Mouse (Mus musculus) liver, embryonic 12.5 days (tissue): ENCODE data around the gene Vangl1. TPM values are rescaled to one million over a fixed set of nuclear protein-coding genes. Genes with fewer than 3 reads are reported as not detected.

ENCODE experiments used
- ATAC-seq: fragments of 200-750 bp; cut with Nextera tagmentation; 2 replicates; pipeline ENCODE4 v1.8.0; 2017; ENCODE audit warnings: moderate number of reproducible peaks, mild to moderate bottlenecking, moderate library complexity
- H3K27ac ChIP-seq: fragments of 300-500 bp; sonication (generic); 2 replicates; pipeline ENCODE4 v1.5.1; 2016; ENCODE audit warnings: mild to moderate bottlenecking
- H3K27me3 ChIP-seq: fragments of 300-500 bp; sonication (generic); replicated peaks from 2 replicates; pipeline ENCODE4 v1.6.1; 2016; ENCODE audit warnings: mild to moderate bottlenecking, moderate library complexity
- H3K36me3 ChIP-seq: fragments of 300-500 bp; sonication (generic); 2 replicates; pipeline ENCODE4 v1.6.1; 2016; ENCODE audit warnings: mild to moderate bottlenecking, moderate library complexity
- H3K4me1 ChIP-seq: fragments of 300-500 bp; sonication (generic); 2 replicates; pipeline ENCODE4 v1.6.1; 2016
- H3K4me2 ChIP-seq: fragments of 300-500 bp; sonication (generic); 2 replicates; pipeline ENCODE4 v1.6.1; 2016; ENCODE audit warnings: mild to moderate bottlenecking, moderate library complexity
- H3K4me3 ChIP-seq: fragments of 300-500 bp; sonication (generic); 2 replicates; pipeline ENCODE4 v1.5.1; 2016; ENCODE audit warnings: mild to moderate bottlenecking, moderate library complexity
- H3K9ac ChIP-seq: fragments of 300-500 bp; sonication (generic); 2 replicates; pipeline ENCODE4 v1.6.1; 2016; ENCODE audit warnings: mild to moderate bottlenecking, moderate library complexity
- H3K9me3 ChIP-seq: fragments of 300-500 bp; sonication (generic); replicated peaks from 2 replicates; pipeline ENCODE4 v1.6.1; 2016; ENCODE audit warnings: mild to moderate bottlenecking, moderate library complexity
- WGBS: fragments of 180-500 bp; shearing (Covaris S2); methylation state at CpG from one replicate; pipeline ENCODE4 v1.1.7; 2016; ENCODE audit not compliant: insufficient replicate concordance; 5-methylcytosine and 5-hydroxymethylcytosine counted together
- polyA plus RNA-seq: library from polyadenylated mRNA; unstranded; fragments of >200 nt; fragmentation: Nextera tagmentation; extraction: Ambion mirVana; gene quantifications from 2 replicates; pipeline ENCODE4 v1.2.1, GENCODE M21; 2016

Vangl1 gene
- polyA plus RNA-seq, 1 experiment from 2014 or later, result 76.3 TPM

DNA sequence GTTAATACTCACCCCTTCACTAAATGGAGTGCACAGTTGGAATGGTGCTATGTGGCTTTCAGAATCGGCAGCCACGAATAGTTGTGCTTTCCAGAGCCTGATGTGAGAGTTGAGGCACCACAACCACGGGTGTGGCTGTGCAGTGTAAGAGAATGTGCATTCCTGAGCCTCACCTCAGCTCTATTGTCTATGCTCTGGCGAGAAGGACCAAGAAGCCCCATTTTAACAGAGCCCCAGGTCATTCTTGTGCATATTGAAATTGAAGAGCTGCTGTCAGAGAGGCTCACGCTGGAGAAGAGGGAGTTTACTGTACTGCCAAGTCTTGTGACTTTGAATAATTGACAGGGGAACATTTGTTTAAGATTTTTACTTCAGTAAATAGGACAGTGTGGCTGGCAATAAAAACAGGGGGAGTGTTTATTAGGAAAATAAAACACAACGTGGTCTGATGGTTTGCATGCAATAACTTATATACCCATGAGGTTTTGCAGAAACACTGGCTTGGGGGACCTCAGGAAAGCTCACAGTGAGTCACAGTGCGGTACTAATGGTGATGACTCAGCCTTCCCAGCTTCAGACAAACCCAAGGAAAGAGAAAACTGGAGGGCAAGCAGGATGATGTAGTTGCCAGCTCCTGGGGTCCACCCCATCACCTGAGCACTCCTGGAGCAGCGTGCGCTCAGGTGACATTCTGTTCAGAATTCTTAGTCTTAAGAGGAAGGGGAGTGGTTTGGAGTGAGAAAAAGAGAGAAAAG, 100.5 kb downstream of the Vangl1 start:
- 59% methylated on average over 9 of the region's 9 CpGs for WGBS
- H3K9me3 ChIP-seq, result no peaks in the 10 kb centered on the region
- H3K4me3 ChIP-seq, result no peak overlapping the region
- no peak overlapping the region for H3K9ac ChIP-seq
- no peak for ATAC-seq
- no peaks in the 10 kb centered on the region for H3K36me3 ChIP-seq
- no peaks in the 10 kb centered on the region for H3K4me1 ChIP-seq
- H3K27ac ChIP-seq, result no peak overlapping the region
- no peak overlapping the region for H3K4me2 ChIP-seq
- no peaks in the 10 kb centered on the region for H3K27me3 ChIP-seq

Other genes starting within 250 kb of the Vangl1 start
- gene Nhlh2, start 194.6 kb downstream of the Vangl1 start, polyA plus RNA-seq, result not detected in 2 replicates
- 0.60 and 0.98 TPM in 2 replicates for gene Casq2, start 118.3 kb downstream of the Vangl1 start, polyA plus RNA-seq